Mouse (Mus musculus) bone marrow, adult 2 months (tissue): ENCODE measurements at regions not wholly inside any gene's neighbourhood (a gene's known extent, or its start where the extent isn't known, plus 50 kb on each side); places are given as distances from the start of the nearest gene placed in this dataset.

Experiments
- CTCF ChIP-seq: fragments of 200-500 bp; IDR thresholded peaks from 2 replicates; pipeline ENCODE4 v1.5.1; 2011; ENCODE audit warnings: low read length, control low read depth; ENCODE audit not compliant: control insufficient read depth, insufficient read depth
- POLR2A ChIP-seq: fragments of 200-500 bp; IDR thresholded peaks from 2 replicates; pipeline ENCODE4 v1.6.1; 2011; ENCODE audit warnings: low read depth, mild to moderate bottlenecking, control low read depth, low read length, borderline replicate concordance; ENCODE audit not compliant: control insufficient read depth

DNA sequence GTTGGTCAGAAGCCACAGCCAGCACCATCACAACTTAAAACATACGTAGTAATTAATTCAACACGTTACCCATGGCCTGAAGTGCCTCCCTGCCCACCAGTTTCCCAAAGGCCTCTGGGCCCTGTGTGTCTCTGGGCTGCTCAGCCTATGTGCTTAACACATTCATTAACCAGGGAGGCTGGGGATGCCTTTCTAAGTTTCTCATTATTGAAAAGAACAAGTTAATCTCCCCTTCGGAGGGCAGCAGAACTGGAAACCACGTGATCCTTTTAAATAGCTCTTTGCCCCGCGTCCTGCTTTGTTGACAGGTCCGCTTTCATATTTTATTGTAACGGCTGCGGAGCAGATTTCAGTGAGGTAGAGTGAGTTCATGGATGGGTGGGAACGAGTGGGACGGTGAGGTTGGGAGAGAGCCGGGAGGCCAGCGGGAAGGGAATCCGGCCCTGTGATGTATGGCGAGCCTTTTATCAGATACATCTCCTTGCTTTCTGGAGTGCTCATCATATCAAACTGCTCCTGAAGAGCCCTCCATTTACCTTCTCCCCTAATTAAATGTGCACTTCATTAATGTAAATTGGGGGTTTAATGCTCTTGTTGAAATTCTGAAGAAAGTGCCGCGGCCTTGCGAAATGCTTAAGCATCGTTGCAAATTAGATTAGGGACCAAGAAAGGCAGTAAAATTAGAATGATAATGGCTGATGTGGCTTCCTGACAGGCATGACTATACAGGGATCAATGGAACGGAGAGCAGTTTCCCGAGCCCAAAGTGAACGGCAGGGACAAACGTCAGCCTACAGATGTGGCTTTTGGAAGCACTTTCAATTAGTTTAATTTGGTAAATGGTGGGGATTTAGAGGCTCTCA lies 127.0 kb downstream of the Nkx6-1 start:
- TF ChIP-seq CTCF (no peak), POLR2A (no peak)
